Mouse (Mus musculus) heart, postnatal 4 days (tissue): ENCODE data around the gene Hist1h2ae. TPM values are rescaled to one million over a fixed set of nuclear protein-coding genes. Genes with fewer than 3 reads are reported as not detected.

Experiments used
- DNase-seq: peaks from one replicate; pipeline ENCODE4 v3.0.0; 2021
- total RNA-seq, 2 experiments: library from RNA; stranded (reverse); gene quantifications; 2 replicates each; pipeline ENCODE4 v1.2.3; 2021

The Hist1h2ae gene
- total RNA-seq, 2 experiments from 2014 or later: 77.0 to 85.3 TPM

- DNase-seq: no peak
Measured at GRCm38 (mm10) chr13:23538249-23538648, 32.8 kb downstream of the Hist1h2ae start.

- DNase-seq: no peak
Measured at GRCm38 (mm10) chr13:23537006-23537710, 33.9 kb downstream of the Hist1h2ae start.

GRCm38 (mm10) chr13:23536076-23536822, 34.8 kb downstream of the Hist1h2ae start:
- no peak for DNase-seq

- peak; percentile 88 for DNase-seq
Measured at GRCm38 (mm10) chr13:23535137-23536075, 35.6 kb downstream of the Hist1h2ae start, which contains the start of gene Hist1h3g. Gene Hist1h3g (plus strand): TSS chr13:23535422.

- DNase-seq: no peak
Measured at GRCm38 (mm10) chr13:23534368-23535131, 36.5 kb downstream of the Hist1h2ae start.

GRCm38 (mm10) chr13:23533560-23534367, 37.3 kb downstream of the Hist1h2ae start, which contains the start of gene Hist1h2af:
Gene Hist1h2af (plus strand): TSS chr13:23533906.
- peak; percentile 72 for DNase-seq

- no peak for DNase-seq
Measured at GRCm38 (mm10) chr13:23532262-23533075, 38.6 kb downstream of the Hist1h2ae start.

- DNase-seq: peak; percentile 97
Measured at GRCm38 (mm10) chr13:23530901-23531875, 39.8 kb downstream of the Hist1h2ae start, which contains the start of gene Hist1h4h. Gene Hist1h4h (plus strand): TSS chr13:23531050.

- DNase-seq: peak; percentile 73
Measured at GRCm38 (mm10) chr13:23530181-23530900, 40.7 kb downstream of the Hist1h2ae start.

- no peak for DNase-seq
Measured at GRCm38 (mm10) chr13:23529480-23530165, 41.4 kb downstream of the Hist1h2ae start.

- DNase-seq: no peak
Measured at GRCm38 (mm10) chr13:23529005-23529404, 42.0 kb downstream of the Hist1h2ae start.

- DNase-seq: peak; percentile 95
Measured at GRCm38 (mm10) chr13:23526312-23526711, 44.7 kb downstream of the Hist1h2ae start.

GRCm38 (mm10) chr13:23525901-23526300, 45.1 kb downstream of the Hist1h2ae start:
- no peak for DNase-seq

- peak; percentile 84 for DNase-seq
Measured at GRCm38 (mm10) chr13:23524654-23525053, 46.4 kb downstream of the Hist1h2ae start.

GRCm38 (mm10) chr13:23523976-23524375, 47.0 kb downstream of the Hist1h2ae start:
- no peak for DNase-seq

GRCm38 (mm10) chr13:23521703-23522102, 49.3 kb downstream of the Hist1h2ae start:
- DNase-seq: peak; percentile 83
